Mouse (Mus musculus) cortical plate, adult 2 months (tissue): ENCODE data around the gene Aldh1a2.

ENCODE experiments used
- CTCF ChIP-seq: fragments of 200-500 bp; IDR thresholded peaks from 2 replicates; pipeline ENCODE4 v1.5.1; 2011; ENCODE audit warnings: mild to moderate bottlenecking, control low read depth, low read length; ENCODE audit not compliant: insufficient read depth; ENCODE audit errors: extremely low read depth
- POLR2A ChIP-seq: fragments of 200-500 bp; IDR thresholded peaks from 2 replicates; pipeline ENCODE4 v1.6.1; 2011; ENCODE audit warnings: mild to moderate bottlenecking, low read length, control low read depth; ENCODE audit not compliant: insufficient read depth; ENCODE audit errors: extremely low read depth

DNA sequence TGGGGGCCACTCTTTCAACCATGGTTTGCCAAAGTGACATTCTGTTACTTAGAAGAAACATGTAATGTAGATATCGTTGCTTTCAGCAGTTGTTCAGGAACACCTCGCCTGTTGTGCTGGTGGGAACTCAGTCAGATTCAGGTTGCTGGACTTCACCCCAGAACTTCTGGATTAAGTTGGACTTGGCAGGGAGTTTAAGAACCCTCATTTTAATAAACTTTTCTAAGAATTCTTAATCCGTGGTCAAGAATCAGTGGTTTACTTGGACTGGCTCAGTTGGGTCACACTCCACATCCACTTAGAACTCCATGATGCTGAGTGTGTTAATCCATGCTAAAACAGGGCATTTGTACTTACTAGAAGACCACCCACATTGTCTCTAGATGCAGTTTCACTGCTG lies 54.6 kb downstream of the Aldh1a2 start:
- TF ChIP-seq CTCF (no peak), POLR2A (no peak)
